Mouse (Mus musculus): ENCODE measurements around the gene Trim40. TPM values are rescaled to one million over a fixed set of nuclear protein-coding genes. Genes with fewer than 3 reads are reported as not detected.

Trim40 gene
- polyA plus RNA-seq, 1 experiment = not detected

DNA sequence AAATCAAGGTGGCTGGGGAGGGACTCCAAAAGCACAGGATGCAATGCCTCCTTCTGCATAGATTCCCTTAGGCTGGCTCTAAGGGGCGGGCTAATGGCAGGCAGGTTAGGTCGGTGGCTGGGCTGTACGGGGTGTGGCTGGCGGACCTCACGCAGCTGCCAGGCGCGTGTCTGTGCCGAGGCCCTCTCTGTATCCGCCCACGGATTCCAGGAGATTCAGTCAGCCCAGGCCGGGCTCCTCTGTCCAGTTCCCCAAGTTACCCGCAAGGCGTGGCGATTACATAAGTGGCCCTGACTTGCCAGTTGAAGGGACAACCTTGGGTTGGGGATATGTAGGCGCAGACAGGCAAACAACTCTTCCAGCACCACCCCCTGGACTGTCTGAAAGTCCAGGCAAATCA is 30.3 kb upstream of the Trim40 start:
- TF ChIP-seq GATA1 (IDR thresholded peaks at IDR 0.05; ENCODE audit: low read length) (no peak), TAL1 (IDR thresholded peaks at IDR 0.05; ENCODE audit: low read length) (no peak)

DNA sequence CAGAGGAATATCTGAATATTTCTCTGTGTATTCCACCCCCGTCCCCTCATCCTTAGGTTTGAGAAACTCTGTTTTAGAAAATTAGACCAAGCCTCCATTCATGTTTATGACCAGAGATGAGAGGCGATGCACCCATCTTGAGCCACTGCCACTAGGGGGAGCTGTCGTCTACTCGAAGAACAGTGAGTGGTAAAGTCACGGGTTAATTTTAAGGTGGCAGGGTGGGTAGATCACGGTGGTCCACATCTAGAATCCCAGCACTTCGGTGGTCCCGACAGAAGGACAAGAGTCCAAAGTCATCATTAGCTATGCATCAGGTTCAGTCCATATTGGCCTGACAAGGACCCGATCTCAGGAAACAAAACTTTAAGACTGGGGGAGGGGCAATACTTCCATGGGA is 25.2 kb upstream of the Trim40 start:
- TF ChIP-seq GATA1 (IDR thresholded peaks at IDR 0.05; ENCODE audit: low read length) = no peak
- no peak for TF ChIP-seq TAL1 (IDR thresholded peaks at IDR 0.05; ENCODE audit: low read length)
- Histone ChIP-seq H3K4me1 (ENCODE audit: control insufficient read depth) (no peaks in the 10 kb centered on the region), H3K4me3 (replicated peaks) (no peak overlapping the region)

More for the DNA sequence above, 30.3 kb upstream of the Trim40 start:
- H3K9me3 ChIP-seq (ENCODE audit: control insufficient read depth, low read length) = no peaks in the 10 kb centered on the region
- H3K36me3 ChIP-seq (ENCODE audit: control insufficient read depth) = no peaks in the 10 kb centered on the region
- H3K27me3 ChIP-seq (ENCODE audit: control insufficient read depth) = peaks cover 6% of the 10 kb centered on the region; the same call in 1 of the 2 replicates
- H3K4me1 ChIP-seq (ENCODE audit: control insufficient read depth) = no peaks in the 10 kb centered on the region
- no peak overlapping the region for H3K4me3 ChIP-seq (replicated peaks)

DNA sequence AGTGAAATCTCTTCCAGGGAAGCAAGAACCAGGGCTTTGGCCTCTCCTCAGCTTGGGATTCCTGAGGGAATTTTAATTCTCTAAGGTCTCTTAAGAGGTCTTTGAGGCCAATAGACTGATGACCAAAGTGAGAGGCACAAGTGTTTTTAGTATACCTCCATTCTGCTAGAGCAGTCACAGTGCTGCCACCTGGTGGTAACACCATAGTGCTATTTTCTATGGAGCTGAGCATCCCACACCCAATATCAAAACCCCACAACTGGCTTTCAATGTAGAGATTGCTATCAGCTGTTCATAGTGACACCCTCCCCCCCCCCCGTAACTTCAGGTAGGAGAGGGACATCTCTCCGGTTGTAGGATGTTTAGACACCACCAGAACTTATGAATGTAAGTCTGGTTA is 24.2 kb upstream of the Trim40 start:
- H3K36me3 ChIP-seq (ENCODE audit: control insufficient read depth) = no peaks in the 10 kb centered on the region
- H3K4me1 ChIP-seq (ENCODE audit: control insufficient read depth) = no peaks in the 10 kb centered on the region
- H3K4me3 ChIP-seq (replicated peaks) = no peak overlapping the region
- TF ChIP-seq GATA1 (IDR thresholded peaks at IDR 0.05; ENCODE audit: low read length) (no peak), TAL1 (IDR thresholded peaks at IDR 0.05; ENCODE audit: low read length) (no peak)
- H3K9me3 ChIP-seq (ENCODE audit: control insufficient read depth, low read length) = no peaks in the 10 kb centered on the region
- peaks cover 11% of the 10 kb centered on the region for H3K27me3 ChIP-seq (ENCODE audit: control insufficient read depth)

More for the DNA sequence above, 25.2 kb upstream of the Trim40 start:
- H3K9me3 ChIP-seq (ENCODE audit: control insufficient read depth, low read length) = no peaks in the 10 kb centered on the region
- peaks cover 3% of the 10 kb centered on the region; the same call in 1 of the 2 replicates for H3K27me3 ChIP-seq (ENCODE audit: control insufficient read depth)
- H3K36me3 ChIP-seq (ENCODE audit: control insufficient read depth) = no peaks in the 10 kb centered on the region

DNA sequence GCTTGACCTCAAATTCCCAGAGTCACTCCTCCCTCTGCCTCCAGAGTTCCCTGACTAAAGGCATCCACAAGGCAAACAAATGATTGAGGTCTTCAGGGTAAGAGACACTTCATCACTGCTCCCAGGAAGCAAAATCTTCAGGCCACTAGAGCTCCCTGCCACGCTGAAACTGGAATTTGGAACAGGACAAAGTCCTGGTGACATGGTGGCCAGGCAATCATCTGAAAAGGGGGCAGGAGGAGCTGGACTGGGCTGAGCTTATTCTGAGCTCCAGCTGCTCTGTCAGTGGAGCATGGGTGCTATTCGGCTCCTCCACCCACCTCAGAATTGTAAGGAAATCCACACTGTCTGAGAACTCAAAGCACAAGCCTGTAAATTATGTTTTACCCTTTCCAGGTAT is 22.1 kb upstream of the Trim40 start:
- H3K9me3 ChIP-seq (ENCODE audit: control insufficient read depth, low read length) = no peaks in the 10 kb centered on the region

DNA sequence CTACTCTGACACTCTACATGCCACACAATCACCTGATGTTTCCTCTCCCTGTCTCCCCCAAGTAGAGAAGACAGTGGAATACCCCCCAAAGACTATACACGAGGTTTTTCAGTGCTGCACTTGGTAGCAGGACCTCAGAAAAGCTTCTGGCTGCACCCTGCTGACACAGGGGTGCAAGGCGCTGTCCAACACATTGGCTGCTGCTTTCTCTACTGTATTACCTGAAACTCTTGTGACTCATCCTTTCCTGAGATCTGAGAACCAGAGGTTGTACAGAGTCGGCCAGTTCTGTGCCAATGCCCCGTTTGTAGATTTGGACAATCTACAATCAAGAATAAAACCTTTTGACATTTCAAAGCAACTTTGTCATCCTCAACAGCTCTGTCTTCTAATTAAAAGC is 19.9 kb upstream of the Trim40 start:
- no peak for TF ChIP-seq GATA1 (IDR thresholded peaks at IDR 0.05; ENCODE audit: low read length)
- no peak for TF ChIP-seq TAL1 (IDR thresholded peaks at IDR 0.05; ENCODE audit: low read length)
- Histone ChIP-seq H3K27me3 (ENCODE audit: control insufficient read depth) (peaks cover 16% of the 10 kb centered on the region), H3K4me3 (replicated peaks) (no peak overlapping the region), H3K4me1 (ENCODE audit: control insufficient read depth) (no peaks in the 10 kb centered on the region), H3K36me3 (ENCODE audit: control insufficient read depth) (no peaks in the 10 kb centered on the region), H3K9me3 (ENCODE audit: control insufficient read depth, low read length) (no peaks in the 10 kb centered on the region)

More for the DNA sequence above, 22.1 kb upstream of the Trim40 start:
- peaks cover 14% of the 10 kb centered on the region for H3K27me3 ChIP-seq (ENCODE audit: control insufficient read depth)
- H3K4me1 ChIP-seq (ENCODE audit: control insufficient read depth) = no peaks in the 10 kb centered on the region
- no peaks in the 10 kb centered on the region for H3K36me3 ChIP-seq (ENCODE audit: control insufficient read depth)
- no peak for TF ChIP-seq GATA1 (IDR thresholded peaks at IDR 0.05; ENCODE audit: low read length)
- no peak overlapping the region for H3K4me3 ChIP-seq (replicated peaks)

DNA sequence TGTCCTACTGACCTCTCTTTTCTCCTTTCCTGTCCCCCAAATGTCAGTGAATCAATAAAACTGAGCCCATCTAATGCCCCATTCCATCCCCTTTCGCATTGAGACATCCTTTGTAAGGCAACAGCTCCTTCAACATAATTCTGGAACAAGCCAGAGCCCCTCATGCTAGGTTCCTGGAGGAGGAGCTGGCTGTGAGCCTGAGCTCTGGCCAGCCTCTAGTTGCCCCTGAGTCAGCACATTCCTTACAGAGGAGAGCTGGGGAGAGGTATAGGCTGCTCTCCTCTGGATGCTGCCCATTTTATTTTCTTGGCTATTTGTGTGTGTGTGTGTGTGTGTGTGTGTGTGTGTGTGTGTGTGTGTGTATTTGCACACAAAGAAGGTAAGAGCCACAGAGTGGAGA is 18.3 kb upstream of the Trim40 start:
- Histone ChIP-seq H3K4me1 (ENCODE audit: control insufficient read depth) (no peaks in the 10 kb centered on the region), H3K4me3 (replicated peaks) (no peak overlapping the region), H3K9me3 (ENCODE audit: control insufficient read depth, low read length) (no peaks in the 10 kb centered on the region), H3K36me3 (ENCODE audit: control insufficient read depth) (no peaks in the 10 kb centered on the region), H3K27me3 (ENCODE audit: control insufficient read depth) (peaks cover 16% of the 10 kb centered on the region)
- TF ChIP-seq TAL1 (IDR thresholded peaks at IDR 0.05; ENCODE audit: low read length) = no peak
- no peak for TF ChIP-seq GATA1 (IDR thresholded peaks at IDR 0.05; ENCODE audit: low read length)

DNA sequence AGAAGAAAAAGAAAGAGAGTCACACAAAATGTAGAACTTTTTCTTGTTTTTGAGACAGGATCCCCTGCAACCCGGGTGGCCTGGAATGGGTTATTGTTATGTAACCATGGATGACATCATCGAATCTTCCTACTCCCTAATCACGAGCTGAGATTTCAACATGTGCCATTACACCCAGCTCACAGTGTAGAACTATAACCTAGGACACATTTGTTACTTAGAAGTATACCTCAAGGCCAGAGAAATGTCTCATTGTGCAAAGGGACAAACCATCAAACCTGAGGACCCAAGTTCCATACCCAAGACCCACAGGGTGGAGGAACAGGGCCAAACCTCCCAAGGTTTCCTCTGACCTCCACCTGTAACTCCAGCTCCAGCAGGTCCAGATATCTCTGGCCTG is 13.7 kb upstream of the Trim40 start:
- Histone ChIP-seq H3K4me3 (replicated peaks) (no peak overlapping the region), H3K27me3 (ENCODE audit: control insufficient read depth) (peaks cover 15% of the 10 kb centered on the region), H3K9me3 (ENCODE audit: control insufficient read depth, low read length) (no peaks in the 10 kb centered on the region), H3K4me1 (ENCODE audit: control insufficient read depth) (no peaks in the 10 kb centered on the region), H3K36me3 (ENCODE audit: control insufficient read depth) (no peaks in the 10 kb centered on the region)
- no peak for TF ChIP-seq TAL1 (IDR thresholded peaks at IDR 0.05; ENCODE audit: low read length)
- TF ChIP-seq GATA1 (IDR thresholded peaks at IDR 0.05; ENCODE audit: low read length) = no peak

DNA sequence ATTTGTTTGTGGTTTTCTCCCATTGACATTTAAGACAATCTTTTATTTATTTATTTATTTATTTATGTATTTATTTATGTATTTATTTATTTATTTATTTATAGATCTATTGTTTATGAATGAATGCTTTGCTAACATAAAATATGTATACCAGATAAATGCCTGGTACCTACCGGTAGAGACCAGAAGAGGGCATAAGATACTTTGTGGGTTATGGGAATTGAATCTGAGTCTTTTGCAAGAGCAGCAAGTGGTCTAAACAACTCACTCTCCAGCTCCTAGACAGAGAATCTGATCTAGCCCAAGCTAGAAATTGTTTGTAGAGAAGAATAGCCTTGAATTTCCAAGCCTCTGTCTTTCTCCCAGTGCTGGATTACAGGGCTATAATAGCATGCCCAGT is 10.8 kb upstream of the Trim40 start:
- Histone ChIP-seq H3K36me3 (ENCODE audit: control insufficient read depth) (no peaks in the 10 kb centered on the region), H3K9me3 (ENCODE audit: control insufficient read depth, low read length) (no peaks in the 10 kb centered on the region), H3K4me1 (ENCODE audit: control insufficient read depth) (no peaks in the 10 kb centered on the region), H3K4me3 (replicated peaks) (no peak overlapping the region), H3K27me3 (ENCODE audit: control insufficient read depth) (peaks cover 16% of the 10 kb centered on the region)
- TF ChIP-seq GATA1 (IDR thresholded peaks at IDR 0.05; ENCODE audit: low read length) = no peak
- TF ChIP-seq TAL1 (IDR thresholded peaks at IDR 0.05; ENCODE audit: low read length) = no peak

DNA sequence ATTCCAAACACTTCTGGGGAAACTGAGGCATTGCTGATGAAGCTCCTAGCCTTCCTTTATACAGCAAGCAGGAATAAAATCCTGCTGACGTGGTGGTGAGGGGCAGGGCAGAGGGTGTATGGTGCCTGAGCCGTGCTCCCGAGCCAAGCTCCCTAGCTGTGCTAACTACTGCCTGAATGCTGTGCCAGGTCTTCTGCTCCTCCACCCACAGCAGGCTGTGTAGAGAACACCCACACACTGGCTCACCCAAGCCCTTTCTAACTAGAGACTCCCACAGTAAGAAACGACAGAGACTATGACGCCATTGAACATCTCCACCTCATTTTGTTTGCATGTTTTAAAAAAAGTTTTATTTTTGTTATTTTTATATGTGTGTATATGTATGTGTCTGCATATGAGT is 10.1 kb upstream of the Trim40 start:
- no peak overlapping the region for H3K4me3 ChIP-seq (replicated peaks)

DNA sequence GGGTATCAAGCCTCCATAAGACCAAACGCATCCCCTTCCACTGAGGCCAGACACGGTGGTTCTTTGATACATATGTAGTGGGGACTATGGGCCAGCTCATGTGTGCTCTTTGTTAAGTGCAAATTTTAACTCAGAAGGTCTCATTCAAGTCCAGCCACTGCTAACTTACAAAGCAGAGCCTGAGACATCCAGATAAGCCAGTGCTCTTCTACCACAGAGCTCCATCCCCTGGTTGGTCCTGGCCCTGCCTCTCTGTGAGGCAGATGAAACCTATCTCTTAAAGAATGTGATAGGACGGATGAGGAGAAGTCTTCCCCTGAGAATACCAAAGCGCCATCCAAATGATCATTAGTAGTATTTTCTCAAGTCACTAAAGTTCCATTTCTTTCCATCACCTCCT is 9.5 kb upstream of the Trim40 start:
- TF ChIP-seq GATA1 (IDR thresholded peaks at IDR 0.05; ENCODE audit: low read length) (no peak), TAL1 (IDR thresholded peaks at IDR 0.05; ENCODE audit: low read length) (no peak)
- H3K4me3 ChIP-seq (replicated peaks) = no peak overlapping the region
- H3K4me1 ChIP-seq (ENCODE audit: control insufficient read depth) = no peaks in the 10 kb centered on the region
- peaks cover 18% of the 10 kb centered on the region for H3K27me3 ChIP-seq (ENCODE audit: control insufficient read depth)
- no peaks in the 10 kb centered on the region for H3K9me3 ChIP-seq (ENCODE audit: control insufficient read depth, low read length)
- H3K36me3 ChIP-seq (ENCODE audit: control insufficient read depth) = no peaks in the 10 kb centered on the region

More for the DNA sequence above, 10.1 kb upstream of the Trim40 start:
- Histone ChIP-seq H3K9me3 (ENCODE audit: control insufficient read depth, low read length) (no peaks in the 10 kb centered on the region), H3K27me3 (ENCODE audit: control insufficient read depth) (peaks cover 16% of the 10 kb centered on the region), H3K4me1 (ENCODE audit: control insufficient read depth) (no peaks in the 10 kb centered on the region), H3K36me3 (ENCODE audit: control insufficient read depth) (no peaks in the 10 kb centered on the region)
- TF ChIP-seq TAL1 (IDR thresholded peaks at IDR 0.05; ENCODE audit: low read length) (no peak), GATA1 (IDR thresholded peaks at IDR 0.05; ENCODE audit: low read length) (no peak)
